Mouse (Mus musculus) retina, postnatal 1 day (tissue): Measurements from ENCODE around the gene Sorcs2.

Experiments used
- DNase-seq: peaks from one replicate; pipeline ENCODE4 v3.0.0-alpha.2; 2012

Sorcs2 gene

GRCm38 (mm10) chr5:35974265-35974664 lies 423.7 kb downstream of the Sorcs2 start:
- DNase-seq, result no peak

GRCm38 (mm10) chr5:35973800-35974199 lies 424.1 kb downstream of the Sorcs2 start:
- DNase-seq, result no peak

- no peak for DNase-seq
Observed at GRCm38 (mm10) chr5:35972739-35973138, 425.2 kb downstream of the Sorcs2 start.

- peak; percentile 87 for DNase-seq
Observed at GRCm38 (mm10) chr5:35971841-35972578, 425.9 kb downstream of the Sorcs2 start.

- DNase-seq, result peak; percentile 80
Observed at GRCm38 (mm10) chr5:35970380-35971105, 427.4 kb downstream of the Sorcs2 start.

GRCm38 (mm10) chr5:35969857-35970256 lies 428.1 kb downstream of the Sorcs2 start:
- DNase-seq, result no peak
